Mouse (Mus musculus) spleen, postnatal 10 days (tissue): ENCODE data around the gene Gfral.

ENCODE experiments used
- DNase-seq, 2 experiments: peaks; one replicate each; pipeline ENCODE4 v3.0.0; 2021 to 2022; ENCODE audit warnings: low spot score in 2 of 2

The Gfral gene

DNA sequence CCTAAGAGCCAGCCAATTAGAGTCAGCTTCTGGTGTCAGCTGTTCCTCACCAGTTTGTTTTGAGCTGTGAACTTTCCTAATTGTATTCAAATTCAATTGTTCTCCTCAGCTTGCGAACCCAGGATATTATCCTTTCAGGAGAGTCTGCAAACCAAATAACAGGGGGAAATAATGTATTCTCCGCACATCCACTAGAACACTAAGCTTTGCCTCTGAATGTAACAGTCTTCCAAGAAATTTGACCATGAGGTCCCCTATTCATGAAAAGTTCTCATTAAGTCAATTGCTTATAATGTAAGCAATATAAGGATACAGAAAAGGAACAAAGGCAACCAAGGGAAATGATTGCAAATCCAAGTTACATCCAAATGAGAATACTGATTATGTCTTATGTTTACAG, at the start of gene Gfral:
Gene Gfral, minus strand, starts transcription at position 101 of the 400 bp plus-strand sequence.
- no peak for DNase-seq

DNA sequence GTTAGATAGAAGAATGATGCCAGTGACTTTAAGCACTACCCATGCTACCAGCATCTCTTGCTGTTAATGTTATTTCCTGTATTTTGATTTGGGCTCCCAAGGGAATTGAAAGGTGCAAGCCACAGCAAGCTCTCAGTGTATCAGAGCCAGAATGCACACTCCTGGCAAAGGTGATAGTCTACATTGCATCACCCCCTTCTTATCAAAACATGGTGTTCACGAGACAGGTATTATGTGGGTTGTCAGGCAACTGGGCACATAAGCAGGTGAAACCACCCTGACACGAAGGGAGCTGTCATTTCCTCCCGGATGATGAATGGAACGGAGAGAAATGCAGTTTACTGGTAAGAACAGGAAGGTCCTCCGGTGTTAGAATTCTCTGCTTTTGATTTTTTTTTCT, 44.3 kb upstream of the Gfral start:
- DNase-seq: no peak

DNA sequence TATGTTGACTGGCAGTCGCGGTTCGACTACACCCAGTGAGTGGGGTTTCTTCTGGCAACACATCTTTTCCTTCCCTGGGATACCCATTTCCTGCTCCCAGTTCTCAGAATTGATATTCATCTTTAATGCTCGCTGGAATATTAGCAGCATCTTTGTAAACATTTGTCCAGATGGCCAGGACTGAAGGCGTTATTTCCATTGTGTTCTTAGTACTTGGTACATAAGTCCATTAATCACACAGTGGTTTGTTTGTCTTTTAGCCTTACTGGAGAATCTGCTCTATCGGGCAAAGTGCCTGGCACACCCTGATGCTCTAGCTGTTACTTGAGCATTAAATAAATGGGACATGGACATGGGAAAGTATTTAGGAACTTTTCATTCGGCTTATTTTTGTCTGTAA, 39.1 kb upstream of the Gfral start:
- DNase-seq: no peak

DNA sequence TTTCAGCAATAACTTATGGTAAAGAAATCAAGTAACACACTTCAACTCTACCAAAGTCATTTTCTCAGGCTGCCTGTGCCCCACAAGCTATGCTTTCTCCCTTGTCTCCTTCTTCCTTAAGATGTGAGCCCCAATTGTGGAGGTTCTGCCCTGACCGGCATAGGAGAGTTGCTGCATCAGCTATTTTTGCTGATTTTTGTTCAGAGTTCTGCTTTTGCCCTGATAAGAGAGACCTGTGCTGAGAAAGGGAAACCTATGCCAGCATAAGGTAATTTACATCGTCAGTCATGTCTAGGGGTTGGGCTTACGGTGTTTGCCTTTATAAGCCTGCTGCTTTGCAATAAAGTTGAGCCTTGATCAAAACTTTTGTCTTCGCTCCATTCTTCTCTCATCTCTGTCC, 38.7 kb upstream of the Gfral start:
- no peak for DNase-seq

DNA sequence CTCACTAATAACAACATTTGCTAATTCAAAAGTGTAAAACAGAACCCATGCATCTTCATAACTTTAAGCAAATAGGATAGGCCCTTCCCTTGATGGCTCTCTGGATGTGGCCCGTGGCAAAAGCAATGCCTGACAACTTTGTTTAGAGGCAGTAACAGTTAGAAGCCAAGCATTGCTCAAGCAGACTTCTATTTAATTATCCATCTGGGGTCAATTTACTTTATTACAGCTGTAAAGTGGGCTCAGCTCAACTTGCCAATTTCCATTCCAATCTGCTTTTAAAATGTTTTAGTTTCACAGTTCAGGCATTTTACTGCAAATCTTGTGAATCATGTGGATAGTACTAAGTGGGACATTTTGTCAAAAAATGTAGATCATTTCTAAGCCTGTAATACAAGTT, 28.9 kb upstream of the Gfral start:
- DNase-seq: no peak

DNA sequence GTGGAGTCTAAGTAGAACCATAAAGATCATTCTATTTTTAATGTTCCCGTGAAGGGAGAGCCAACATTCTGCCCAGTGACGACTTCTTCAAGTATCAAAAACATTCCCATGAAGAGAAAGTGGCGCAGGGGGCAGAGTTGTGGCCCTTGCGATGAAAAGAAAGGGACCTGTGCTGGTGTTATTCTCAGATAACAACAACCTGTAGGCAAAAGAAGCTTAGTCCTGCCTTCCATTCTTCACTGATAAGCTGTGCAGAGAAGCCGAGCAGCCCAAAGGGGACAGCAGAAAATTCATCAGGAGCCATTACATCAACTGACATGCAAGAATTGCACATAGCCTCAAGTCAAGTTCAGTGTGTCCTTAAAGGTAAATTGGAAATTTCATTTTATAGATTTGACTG, 24.5 kb upstream of the Gfral start:
- no peak for DNase-seq

DNA sequence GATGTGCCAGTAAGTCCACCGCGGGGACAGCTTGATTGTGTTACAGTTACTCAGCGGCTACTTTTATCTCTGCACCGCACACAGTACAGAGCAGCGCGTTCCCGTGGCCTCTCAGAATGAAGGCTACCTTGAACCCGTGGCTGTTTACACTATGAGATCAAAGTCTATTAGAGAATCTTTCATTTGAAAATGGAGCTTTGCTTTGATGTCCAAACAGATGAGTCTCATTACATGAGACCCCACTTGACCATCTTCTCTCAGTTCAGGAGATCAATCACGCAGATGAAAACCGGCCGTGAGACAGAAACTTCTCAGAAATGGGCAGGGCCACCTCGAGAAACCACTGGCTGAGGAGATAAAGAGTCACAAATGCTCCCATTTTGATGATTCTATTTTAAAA, 23.8 kb upstream of the Gfral start:
- DNase-seq: peak in 1 of 2 experiments; percentile 16

DNA sequence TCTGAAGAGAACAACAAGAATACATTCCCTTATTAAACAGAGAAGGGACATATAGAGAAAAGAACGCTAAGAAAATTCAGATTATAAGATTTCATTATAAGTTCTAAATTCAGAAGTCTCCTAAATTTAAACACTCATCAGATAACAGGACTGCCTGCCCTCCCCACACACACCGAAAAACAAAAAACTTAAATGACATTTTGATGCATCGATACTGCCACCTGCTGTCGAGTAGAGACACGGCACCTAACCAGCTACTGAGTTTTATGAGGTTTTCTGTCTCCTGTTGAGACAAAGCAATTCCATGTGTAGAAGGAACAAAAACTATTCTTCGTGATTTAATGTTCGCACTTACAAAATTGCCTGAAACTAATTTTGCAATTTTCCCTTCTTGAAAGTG, 23.2 kb upstream of the Gfral start:
- DNase-seq: peak; percentile 27 to 70

DNA sequence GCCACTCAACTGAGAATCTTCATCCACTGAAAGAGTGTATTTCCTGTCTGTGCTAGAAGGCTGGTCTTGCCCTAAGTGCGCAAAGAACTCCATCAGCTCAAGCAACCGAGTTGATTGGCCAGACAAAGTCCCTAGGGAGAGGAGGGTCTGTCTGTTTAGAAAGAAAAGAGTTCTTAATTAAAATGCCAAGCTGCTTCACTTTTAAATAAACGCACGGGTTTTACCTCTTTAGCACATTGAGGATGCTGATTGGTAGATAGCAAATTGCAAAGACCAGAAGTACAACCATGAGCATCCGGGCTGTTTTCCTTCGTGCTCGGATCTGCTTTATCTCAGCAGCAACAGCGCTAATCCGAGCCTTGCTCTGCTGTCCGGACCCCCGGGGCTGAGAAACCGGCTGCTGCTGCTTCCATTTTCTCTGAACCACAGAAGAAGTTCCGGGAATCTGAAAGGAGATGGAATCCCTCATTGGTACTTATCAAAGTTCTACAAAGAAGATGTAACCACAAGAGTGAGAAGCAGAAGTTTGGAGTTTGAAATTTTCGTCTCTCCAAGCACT, 22.6 kb upstream of the Gfral start:
- DNase-seq: peak; percentile 8 to 20

DNA sequence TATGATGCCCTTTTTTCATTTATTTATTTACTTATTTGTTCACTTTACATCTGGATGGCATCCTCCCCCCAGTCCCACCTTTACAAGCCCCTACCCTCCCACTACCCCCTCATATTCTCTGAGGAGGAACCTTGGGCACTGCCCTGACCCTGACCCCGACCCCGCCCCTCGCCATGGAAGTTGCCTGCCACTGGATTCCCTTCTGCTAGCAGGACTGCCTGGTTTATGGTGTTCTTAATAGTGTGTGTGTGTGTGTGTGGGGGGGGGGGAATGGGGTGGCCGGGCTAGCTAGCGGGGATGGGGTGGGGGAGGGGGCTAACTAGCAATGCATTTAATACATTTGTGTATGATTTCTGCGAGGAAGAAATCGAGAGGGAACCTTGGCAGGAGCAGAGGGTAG, 21.4 kb upstream of the Gfral start:
- no peak for DNase-seq

DNA sequence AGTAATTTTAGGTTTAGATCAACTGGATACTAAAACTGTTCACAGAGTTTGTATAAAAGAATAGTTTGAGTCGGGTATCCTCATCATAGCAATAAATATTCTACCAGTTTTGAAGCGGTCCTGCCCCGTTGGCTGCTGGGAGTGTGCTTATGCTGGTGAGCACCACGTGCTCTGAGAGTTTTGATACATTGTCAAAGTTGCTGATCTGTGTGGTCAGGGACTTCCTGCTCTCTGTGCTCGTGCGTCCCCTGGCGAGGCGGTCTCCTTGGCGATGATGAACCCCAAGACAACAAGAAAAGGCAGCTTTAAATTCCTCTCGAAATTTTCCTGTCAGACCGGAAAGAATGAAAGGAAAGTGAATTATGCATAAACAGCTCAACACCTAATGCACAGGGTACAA, 16.9 kb upstream of the Gfral start:
- DNase-seq: peak in 1 of 2 experiments; percentile 16

DNA sequence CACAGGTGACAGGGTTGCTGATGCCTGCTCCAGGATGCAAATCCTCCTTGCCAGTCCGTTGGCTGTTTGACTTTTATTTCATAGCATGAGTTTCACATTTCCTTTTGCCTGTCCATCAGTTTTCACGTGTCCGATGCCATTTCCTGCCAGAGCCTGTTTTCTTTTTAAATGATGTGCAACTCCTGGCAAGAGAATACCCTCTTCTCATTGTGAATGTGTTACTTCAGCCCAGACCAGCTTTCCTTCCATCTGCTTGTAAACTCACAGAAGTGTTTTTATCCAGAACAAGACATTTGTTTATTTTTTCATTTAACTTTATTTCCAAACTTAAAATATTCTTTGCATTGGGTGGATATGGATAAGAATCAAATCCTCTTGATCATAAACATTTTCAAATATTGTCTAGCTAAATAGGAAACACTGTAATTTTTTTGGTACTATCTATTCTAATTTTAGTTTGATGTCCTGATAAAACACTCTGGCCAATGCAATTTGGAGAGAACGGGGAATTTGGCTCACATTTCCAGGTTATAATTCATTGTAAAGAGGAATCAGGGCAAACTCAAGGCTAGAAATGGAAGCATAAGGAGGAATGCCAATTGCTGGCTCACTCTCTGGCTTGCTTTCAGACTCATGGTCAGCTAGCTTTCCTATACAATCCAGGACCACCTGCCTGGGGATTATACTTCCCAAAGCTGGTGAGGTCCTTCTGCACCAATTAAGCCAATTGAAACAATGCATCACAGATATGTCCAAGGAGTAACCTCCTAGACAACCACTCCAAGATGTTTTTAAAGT, 3.9 kb upstream of the Gfral start:
- DNase-seq: no peak

DNA sequence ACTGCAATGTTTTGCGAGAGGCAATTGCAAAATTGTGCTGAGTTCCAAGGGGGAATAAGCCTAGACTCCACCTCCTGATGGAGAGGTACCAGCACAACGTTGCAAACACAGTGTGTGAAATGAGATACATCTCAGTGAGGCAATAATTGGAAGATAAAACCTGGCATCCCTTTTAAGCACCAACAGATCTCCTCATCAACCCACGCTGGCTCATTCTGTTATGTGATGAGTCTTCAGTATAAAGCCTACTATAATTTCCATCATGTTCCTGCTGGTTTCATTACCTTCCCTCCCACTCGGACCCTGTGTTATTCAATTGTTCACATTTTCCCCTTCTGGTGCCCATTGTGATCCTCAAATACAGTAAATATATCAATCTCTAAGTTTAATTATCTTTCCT, 1.2 kb upstream of the Gfral start:
- no peak for DNase-seq

DNA sequence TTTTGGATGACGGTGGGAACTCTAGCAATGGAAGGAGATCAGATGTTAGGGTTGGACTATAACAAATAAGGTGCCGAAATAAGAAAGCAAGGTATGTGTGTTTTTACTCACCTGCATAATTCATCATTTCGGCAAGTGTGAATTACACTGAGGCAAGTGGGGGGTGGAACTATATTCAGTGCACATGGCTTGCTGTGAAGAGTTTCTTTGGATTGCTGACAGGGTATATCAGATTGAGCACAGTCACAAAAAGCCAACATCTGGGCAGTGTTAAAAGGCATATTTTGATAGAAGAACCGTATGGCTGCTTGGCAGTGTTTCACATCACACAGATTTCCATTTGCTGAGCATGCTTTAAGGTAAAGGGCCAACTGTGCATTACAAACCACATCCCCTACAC, 16.5 kb downstream of the Gfral start:
- no peak for DNase-seq

DNA sequence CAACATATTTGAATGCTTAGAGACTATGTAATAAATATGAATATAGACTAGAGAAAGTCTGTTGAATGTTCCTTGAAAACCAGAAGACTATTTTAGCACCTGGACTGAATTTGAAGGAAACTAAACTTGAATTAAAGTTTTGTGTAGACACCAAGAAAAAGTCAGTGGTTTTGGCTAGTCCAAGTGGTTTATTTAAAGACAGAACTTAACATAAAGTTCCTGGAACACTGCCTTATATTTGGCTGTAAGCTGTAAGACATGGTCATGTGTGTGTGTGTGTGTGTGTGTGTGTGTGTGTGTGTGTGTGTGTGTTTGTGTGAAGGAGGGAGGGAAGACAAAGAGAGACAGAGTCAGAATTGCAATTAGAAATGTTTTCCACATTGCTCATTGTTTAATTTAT, 34.2 kb downstream of the Gfral start:
- DNase-seq: no peak

DNA sequence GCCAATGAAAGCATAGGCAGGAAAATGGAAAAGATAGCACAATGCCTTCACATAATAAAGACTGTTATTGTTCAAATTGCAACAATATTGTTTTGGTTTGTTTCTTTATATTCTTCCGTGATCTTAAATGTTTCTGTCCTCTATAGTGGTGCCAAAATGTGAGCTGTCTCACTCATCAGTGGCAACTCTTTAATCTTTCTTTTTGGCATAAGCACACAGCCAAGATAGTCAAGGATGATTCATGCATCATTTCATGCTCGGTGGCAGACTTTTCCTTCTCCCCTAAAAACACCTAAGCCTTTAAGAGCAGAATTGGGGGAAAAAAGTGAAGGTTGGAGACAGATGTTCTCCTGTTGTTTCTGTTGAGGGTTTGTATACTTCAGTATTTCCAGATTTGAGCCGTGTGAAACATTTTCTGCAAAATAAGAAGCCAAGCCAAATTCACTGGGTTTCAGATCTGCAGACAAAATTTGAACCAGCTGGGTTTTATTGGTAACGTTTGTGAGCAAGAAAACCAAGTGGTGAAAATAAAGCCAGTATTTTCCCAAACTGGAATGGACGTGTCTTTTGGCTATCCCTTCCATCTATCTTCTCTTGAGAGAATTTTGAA, 40.7 kb downstream of the Gfral start:
- DNase-seq: no peak

DNA sequence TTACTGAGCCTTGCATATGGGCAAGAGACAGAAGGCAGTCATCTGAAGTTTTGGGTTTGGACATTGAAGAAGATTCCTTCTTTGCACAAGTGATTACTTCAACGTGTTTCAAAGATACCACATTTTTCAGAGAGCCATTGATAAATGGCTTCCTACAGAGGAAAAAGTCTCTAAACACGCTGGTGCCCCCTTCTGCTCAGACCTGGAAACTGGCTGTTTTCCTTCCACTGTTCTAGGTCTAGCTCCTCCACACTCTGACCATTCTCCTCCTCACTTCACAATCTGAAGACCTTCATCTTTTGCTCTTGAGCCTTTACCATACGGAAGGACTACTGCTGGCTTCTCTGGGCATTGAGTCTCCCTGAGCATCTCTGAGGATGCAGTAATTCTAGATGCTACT, 45.1 kb downstream of the Gfral start:
- DNase-seq: peak in 1 of 2 experiments; percentile 15

DNA sequence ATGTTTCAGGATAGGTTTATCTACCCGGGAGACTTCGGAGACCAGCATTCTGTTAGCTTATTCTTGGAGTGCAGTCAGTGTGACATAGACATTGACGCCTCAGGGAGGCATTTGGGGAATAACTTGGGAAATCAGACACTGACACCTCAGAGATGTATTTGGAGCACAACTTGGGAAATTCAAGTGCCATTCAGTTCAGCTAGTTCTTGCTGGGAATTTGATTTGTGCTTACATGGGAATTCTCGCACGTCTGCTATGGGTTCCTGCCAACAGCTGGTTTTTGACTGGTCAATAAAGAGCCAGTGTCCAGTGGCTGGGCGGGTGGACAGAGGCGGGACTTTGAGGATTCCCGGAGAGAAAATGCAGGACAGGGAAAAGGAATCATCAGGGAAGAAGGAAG, 51.0 kb downstream of the Gfral start:
- DNase-seq: no peak

DNA sequence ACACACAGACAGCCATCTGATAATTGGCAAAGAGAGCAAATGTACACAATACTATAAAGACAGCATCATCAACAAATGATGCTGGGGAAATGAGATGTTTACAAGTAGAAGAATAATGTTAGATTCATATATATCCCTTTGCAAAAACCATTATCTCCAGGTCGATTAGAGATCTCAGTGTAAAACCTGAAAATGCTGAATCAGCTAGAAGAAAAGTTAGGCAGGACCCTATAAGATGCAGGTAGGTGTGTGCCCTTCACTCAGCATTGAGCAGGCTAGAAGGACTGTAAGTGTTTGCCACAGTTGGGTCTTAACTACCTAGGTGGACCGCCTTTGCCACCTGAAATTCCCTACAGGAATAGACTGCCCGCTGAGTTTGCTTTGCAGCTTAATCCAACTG, 67.9 kb downstream of the Gfral start:
- DNase-seq: no peak

DNA sequence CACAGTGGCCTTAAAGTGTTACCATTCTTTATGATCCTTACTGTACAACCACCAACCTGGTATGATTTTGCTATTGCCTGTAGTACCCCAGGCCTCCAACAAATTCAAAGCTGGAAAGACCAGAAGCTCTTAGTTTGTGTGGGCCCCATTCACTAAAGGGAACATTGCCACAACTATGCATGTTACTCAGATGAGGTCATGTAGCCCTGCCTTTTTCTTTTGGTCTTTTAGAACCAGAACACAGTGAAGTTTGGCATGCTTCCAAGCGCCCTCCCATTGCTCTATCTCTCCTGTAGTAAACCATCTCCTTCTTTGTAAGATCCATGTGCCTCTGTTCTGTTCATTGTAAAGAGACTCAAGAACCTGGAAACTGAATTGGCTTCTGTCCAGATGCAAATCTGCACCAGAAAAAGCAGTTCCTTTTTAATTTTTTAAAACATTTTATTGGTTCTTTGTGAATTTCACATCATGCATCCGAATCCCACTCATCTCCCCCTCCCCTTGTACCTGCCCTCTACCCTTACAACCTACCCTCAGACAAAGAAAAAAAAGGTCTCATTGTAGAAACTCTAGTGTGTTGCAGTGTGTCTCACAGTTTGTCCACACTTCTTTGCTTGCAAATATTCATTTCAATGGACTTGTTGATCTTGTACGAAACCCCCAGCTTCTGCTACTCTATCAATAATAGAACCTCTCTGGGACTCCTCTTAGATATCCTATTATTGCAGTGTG, 74.9 kb downstream of the Gfral start:
- DNase-seq: no peak

DNA sequence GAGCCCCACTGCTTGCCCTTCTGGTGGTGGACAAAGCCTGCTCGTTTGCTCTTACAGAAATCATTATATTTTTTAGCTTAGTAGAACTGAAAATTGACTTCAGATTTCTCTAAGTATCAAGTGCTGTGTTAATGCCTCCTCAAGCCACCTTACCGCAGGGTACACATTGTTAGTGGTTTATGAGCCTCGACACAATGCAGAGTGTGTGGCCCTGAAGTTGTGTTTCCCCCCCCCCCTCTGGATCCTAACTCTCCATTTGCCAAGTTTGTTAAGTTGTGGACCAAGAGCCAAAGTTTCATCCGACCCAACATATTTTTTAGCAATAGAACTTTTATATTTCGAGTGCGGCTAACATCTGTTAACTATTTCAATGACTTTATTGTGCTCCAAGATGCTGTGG, 79.4 kb downstream of the Gfral start:
- no peak for DNase-seq

DNA sequence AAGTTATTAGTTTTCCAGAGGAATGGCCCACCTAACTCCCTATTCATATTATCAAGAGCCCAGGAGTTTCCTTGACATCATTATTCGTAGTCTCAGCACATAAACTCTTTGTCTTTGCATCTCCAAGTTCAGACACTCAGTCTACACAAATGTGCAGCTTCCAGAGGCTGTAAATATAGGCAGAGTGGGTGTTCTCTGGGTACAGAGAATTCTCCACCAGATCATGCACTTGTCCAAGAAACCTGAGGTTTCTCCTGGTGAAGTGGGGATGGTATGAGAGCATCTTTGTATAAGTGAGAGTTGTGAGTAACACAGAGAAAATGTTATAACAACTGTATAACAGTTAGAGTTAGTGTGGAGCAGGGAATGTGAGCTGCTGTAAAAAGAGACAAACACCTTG, 84.1 kb downstream of the Gfral start:
- no peak for DNase-seq

DNA sequence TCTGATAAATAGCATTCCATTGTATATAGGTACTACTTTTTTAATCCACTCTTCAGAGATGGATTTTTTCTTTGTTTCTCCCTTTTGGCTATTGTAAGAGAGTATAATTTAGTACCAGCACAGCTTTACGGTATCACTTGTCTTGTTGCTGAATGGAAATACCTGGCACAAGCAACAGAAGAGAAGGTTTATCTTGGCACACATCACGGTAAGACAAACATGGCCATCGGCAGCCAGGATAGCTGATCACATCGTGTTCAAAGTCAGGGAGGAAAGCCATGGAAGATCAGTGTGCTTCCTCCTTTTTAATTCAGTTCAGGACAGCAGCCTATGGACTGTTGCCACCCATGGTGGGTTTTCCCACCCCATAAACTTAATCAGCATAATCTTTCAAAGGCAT, 89.2 kb downstream of the Gfral start:
- DNase-seq: no peak
